Mouse (Mus musculus): ENCODE results near the gene Shank2.
A peak's percentile ranks its signal among the peaks of the same experiment; 100 is the strongest.

The Shank2 gene

DNA sequence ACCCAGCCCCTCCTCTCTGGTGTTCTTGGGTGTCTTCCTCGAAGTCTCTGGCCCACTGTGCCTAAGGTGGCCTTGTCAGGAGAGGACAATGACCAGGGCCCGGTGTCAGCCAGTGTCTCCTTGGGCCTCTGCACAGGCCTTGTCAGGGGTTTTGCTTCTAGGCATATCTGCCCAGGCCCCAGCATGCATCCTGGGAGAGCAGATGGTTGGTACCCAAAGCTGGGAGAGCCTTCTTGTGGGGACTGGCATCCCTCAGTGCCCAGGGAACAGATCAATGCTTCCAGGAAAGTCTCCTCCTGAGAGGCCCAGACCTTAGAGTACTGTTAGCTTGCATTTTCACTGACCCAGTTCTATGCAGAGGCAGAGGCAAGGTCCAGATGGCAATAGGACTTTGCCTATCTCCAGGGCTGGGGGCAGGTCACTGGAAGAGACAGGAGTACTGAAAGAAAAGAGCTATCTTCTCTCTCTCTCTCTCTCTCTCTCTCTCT is 327.7 kb downstream of the Shank2 start:
- DNase-seq (ENCODE audit: low read depth, low spot score): no peak

GRCm38 (mm10) chr7:144336626-144337025 is 334.9 kb downstream of the Shank2 start:
- peak; percentile 40 for DNase-seq (ENCODE audit: low read depth, low spot score)

DNA sequence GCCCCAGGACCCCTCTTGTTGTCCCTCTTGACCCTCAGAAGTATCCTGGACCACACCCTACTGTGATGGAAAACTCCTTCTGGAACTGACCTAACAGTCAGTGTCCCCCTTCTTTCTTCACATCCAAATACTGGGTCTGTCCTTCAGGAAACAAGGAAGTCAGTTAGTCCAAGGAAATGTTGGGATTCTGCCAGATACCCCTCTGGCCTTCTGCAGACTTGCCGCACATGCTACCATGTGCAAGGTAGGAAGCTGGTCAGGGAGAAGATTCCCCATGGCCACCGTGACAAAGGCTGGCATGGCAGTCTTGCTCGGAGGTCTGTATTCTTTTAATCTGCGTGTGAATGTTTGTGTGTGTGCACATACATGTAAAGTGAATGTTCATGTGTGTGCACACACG is 337.0 kb downstream of the Shank2 start:
- no peak for DNase-seq (ENCODE audit: low read depth, low spot score)

DNA sequence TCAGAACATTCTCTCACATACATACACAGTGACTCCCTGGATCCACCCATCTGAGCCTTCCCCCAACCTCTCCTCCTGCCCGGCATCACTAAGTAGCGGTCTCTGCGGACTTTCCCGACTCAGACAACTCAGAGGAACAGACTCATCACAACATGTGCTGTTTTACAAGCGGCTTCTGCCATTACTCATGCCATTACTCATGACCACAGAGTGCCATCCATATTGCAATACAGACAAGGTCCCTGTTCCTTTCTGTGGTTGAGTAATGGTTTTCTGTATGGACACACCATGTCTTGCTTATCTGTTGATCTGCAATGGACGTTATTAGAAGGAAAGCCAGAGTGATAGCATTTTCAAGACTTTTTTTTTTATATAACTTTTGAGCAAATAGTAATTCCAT is 338.6 kb downstream of the Shank2 start:
- DNase-seq (ENCODE audit: low read depth, low spot score): no peak

- DNase-seq (ENCODE audit: low read depth, low spot score): no peak
Measured at GRCm38 (mm10) chr7:144366133-144366532, 364.4 kb downstream of the Shank2 start.

- no peak for DNase-seq (ENCODE audit: low read depth, low spot score)
Measured at GRCm38 (mm10) chr7:144373059-144373458, 371.3 kb downstream of the Shank2 start.

- DNase-seq (ENCODE audit: low read depth, low spot score): no peak
Measured at GRCm38 (mm10) chr7:144375483-144375882, 373.8 kb downstream of the Shank2 start.

DNA sequence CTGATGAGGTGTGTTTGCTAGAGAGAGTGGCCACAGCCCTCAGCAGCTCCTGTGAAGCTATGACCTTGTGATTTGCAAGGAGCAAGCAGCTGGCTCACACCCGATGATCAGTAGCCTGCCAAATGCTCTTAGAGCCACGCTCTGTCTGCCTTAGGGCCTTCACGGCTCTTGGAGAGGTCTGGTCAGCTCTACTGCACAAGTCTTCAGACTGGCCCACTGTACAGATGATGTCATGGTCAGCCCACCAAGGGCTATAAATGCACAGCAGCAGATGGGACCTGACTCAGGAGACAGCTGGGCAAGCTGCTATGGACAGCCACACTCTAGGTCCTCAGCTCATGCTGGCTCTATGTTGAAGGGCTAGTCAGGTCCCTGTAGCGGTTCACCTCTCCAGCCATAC is 376.5 kb downstream of the Shank2 start:
- no peak for DNase-seq (ENCODE audit: low read depth, low spot score)

GRCm38 (mm10) chr7:144379243-144379884 is 377.6 kb downstream of the Shank2 start:
- no peak for DNase-seq (ENCODE audit: low read depth, low spot score)

DNA sequence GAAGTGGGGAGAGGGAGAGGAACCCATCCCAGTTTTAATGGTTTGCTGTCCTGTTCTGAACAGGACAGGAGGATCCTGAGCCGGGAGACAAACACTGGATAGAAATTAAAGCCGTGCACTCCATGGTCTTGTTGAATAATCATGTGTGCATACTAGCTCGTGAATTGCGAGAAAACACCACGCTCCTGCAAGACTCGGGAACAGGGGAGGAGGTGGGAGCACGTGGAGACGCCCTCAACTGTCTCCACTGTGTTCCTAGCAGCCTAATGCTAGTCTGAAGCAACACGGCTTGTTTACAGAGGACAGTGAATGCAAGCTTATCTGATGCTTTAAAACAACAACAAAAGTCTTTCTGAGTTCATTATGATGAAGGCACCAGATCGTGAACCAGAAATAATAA is 379.9 kb downstream of the Shank2 start:
- no peak for DNase-seq (ENCODE audit: low read depth, low spot score)

DNA sequence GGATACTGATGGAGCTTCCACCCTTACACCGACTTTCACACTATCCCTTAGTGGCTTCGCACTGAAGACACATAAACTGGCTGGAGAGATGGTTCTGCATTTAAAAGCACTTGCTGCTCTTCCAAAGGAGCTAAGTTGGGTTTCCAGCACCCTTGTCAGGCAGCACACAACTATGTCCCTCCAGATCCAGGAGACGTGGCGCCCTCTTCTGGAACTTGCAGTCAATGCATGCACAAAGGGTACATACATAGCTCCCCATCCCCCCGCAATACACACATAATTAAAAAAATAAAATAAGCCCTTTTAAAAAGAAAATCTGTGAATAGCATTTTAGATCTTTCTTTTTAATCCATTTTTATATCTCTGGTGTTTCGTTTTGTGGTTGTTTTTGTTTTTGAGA is 385.8 kb downstream of the Shank2 start:
- DNase-seq (ENCODE audit: low read depth, low spot score): peak; percentile 34

DNA sequence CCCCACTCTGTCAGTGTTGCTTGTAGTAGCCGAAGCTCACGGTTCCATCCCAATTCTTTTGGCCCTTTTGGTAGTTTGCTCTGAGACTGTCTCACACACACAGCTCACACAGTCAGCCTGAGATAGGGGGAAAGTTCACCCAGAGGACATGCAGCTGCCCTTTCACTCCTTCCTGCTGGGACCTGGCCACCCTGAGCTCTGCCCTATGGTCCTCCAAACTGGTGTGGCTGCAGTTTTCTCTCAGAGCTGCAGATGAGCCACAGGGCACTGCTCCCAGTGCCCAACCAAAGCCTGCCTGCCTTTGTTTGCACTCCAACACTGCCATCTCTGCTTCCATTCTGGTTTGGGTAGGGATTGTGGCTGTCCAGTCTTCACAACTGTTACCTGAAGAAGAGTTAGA is 388.0 kb downstream of the Shank2 start:
- no peak for DNase-seq (ENCODE audit: low read depth, low spot score)

DNA sequence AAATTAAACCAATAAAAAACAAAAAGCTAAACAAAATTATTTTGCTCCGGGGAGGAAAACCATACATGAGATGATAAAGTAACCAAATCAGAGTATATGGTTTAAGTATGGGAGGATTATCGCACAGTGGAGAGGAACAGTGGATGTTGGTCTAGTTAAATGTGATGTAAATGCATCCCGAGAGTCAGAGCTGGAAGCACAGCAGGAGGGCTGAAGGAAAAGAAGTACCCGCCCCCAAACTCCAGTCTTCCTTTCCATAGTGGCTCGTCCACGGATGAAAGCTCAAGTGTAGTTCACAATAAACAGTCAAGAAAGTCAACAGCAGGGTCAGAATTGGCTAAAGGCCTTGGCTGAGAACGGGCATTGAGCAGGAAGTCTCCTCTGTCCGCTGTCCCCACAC is 388.9 kb downstream of the Shank2 start:
- peak; percentile 72 for DNase-seq (ENCODE audit: low read depth, low spot score)

- no peak for DNase-seq (ENCODE audit: low read depth, low spot score)
Measured at GRCm38 (mm10) chr7:144391727-144392126, 390.0 kb downstream of the Shank2 start.

DNA sequence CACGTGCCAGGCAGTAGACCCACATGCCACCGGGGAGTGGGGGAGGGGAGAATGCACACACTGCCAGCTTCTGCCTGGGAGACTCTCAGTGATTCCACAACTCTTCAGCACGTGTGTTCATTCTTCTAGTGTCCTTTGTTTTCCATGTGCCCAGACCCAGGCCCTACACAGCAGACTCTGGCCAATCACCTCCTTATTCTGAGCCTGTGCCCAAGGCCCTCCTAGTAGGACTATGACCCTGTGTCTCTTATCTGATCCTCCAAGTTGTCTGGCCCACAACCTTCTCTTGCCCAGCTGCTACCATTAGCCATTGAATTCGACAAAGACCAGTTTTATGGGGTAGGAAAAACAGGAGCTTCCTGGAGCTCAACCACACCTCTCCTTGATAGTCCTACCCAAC is 400.8 kb downstream of the Shank2 start:
- DNase-seq (ENCODE audit: low read depth, low spot score): no peak

DNA sequence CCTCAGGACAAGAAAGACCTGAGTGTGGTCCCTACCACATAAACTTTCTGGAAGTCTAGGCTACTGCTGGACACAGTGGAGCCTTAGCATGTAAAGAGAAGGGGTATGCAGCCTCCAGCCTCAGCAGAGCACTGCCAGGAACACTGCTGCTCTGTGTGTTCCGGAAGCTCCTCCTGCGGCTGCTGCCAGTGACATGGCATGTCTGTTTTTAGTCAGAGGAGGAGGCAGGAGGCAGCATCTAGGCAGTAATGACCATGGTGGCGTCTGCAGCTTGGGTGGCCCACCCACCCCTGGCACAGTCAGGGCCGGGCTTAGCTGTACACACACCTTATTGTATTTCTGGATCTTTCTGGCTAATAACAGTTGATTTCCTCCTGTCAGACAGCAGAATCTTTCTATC is 405.9 kb downstream of the Shank2 start:
- no peak for DNase-seq (ENCODE audit: low read depth, low spot score)

DNA sequence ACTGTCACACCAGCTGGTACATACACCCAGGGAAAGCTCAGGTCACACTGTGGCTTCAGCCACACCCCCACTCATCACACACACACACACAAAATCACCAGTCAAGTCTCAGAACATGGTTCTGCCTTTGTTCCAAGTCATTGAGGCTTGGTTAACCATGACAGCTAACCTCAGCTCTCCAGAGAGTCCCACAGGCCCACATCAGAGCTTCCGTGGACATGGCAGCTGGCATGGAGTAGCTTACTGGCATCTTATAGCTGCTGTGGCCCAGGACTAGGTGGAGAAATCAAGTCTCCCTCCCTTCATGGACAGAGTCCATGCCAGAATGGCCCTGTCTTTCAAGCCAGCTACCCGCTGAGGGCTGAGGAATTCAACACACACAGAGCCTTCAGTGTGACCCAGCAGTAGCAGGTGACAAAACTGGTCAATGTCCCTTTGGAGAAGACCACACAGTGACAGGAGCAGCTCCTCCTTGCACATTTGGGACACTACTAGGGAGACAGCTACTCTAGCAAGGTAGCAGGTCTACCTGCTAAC is 406.8 kb downstream of the Shank2 start:
- DNase-seq (ENCODE audit: low read depth, low spot score): no peak

GRCm38 (mm10) chr7:144409682-144410081 is 408.0 kb downstream of the Shank2 start:
- no peak for DNase-seq (ENCODE audit: low read depth, low spot score)

- DNase-seq (ENCODE audit: low read depth, low spot score): peak; percentile 24
Measured at GRCm38 (mm10) chr7:144411967-144412906, 410.5 kb downstream of the Shank2 start.

GRCm38 (mm10) chr7:144414632-144415031 is 412.9 kb downstream of the Shank2 start:
- peak; percentile 64 for DNase-seq (ENCODE audit: low read depth, low spot score)

DNA sequence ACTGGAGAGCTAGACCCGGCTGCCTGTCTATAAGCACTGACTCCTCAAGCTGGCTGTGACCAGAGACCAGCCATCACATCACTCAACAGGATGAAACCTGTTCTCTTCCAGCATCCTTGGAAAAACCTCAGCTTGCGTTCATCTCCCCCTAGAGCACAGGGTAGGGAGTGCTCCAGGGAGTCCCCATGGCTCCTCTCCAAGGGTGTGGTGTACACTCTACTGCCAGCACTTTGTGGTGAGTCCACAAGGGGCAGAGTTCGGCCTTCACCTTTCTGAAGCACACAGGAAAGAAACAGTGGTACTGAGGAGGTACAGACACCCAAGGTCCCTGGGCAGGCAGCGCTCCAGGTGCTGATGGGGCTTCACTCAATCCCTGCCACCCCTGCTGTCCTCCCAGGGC is 414.1 kb downstream of the Shank2 start:
- peak; percentile 81 for DNase-seq (ENCODE audit: low read depth, low spot score)

DNA sequence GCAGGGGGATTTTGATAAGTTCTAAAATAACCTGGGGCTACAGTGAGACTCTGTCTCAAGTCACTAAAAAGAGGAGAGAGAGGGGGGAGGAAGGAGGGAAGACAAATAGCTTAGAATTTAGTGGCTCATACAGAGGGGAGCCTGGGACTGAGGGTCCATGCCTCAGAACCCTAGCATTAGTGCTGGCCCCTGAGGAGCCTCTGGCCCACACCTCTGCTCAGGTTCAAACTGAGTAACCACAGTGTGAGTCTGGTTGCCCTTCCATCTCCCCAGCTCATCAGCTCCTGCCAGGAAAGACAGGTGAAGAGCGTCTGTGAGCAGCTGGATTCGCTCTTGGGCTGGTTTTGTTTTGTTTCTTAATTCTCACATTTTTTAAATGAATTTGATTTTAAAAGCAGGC is 415.5 kb downstream of the Shank2 start:
- DNase-seq (ENCODE audit: low read depth, low spot score): no peak
